Mouse (Mus musculus): ENCODE measurements around the gene Golga5. TPM values are rescaled to one million over a fixed set of nuclear protein-coding genes. Genes with fewer than 3 reads are reported as not detected.

Golga5 gene
- polyA plus RNA-seq, 1 experiment from 2014 or later = 41.2 TPM

- no peak overlapping the region for H3K4me2 ChIP-seq (replicated peaks)
- 0 out of 2 replicates have a peak, but pooled peaks cover 6% of the 10 kb centered on the region for H3K4me1 ChIP-seq
- 84% methylated on average over 13 of the region's 13 CpGs for WGBS
- no peak overlapping the region for H3K4me3 ChIP-seq
- H3K27me3 ChIP-seq = no peaks in the 10 kb centered on the region
- no peaks in the 10 kb centered on the region for H3K9me3 ChIP-seq
- ATAC-seq (ENCODE audit: insufficient number of reproducible peaks, insufficient read depth, low FRiP score, low TSS enrichment) = no peak
- no peak overlapping the region for H3K27ac ChIP-seq
- H3K36me3 ChIP-seq = no peaks in the 10 kb centered on the region
- no peak overlapping the region for H3K9ac ChIP-seq
These were observed 48.7 kb downstream of the Golga5 start for GRCm38 (mm10) chr12:102517647-102518046.

- H3K27me3 ChIP-seq = no peaks in the 10 kb centered on the region
- H3K4me3 ChIP-seq = no peak overlapping the region
- no peak for ATAC-seq (ENCODE audit: insufficient number of reproducible peaks, insufficient read depth, low FRiP score, low TSS enrichment)
- no peak overlapping the region for H3K27ac ChIP-seq
- no peak overlapping the region for H3K9ac ChIP-seq
- no peaks in the 10 kb centered on the region for H3K36me3 ChIP-seq
- H3K4me2 ChIP-seq (replicated peaks) = no peak overlapping the region
- H3K4me1 ChIP-seq = no peaks in the 10 kb centered on the region
- 84% methylated on average over 12 of the region's 12 CpGs for WGBS
- H3K9me3 ChIP-seq = no peaks in the 10 kb centered on the region
These were observed 51.2 kb downstream of the Golga5 start for GRCm38 (mm10) chr12:102519929-102520720.

- Histone ChIP-seq H3K27me3 (no peaks in the 10 kb centered on the region), H3K9me3 (no peaks in the 10 kb centered on the region), H3K9ac (no peak overlapping the region), H3K27ac (no peak overlapping the region), H3K4me1 (no peaks in the 10 kb centered on the region), H3K36me3 (no peaks in the 10 kb centered on the region), H3K4me3 (no peak overlapping the region), H3K4me2 (replicated peaks) (no peak overlapping the region)
- WGBS = 39% methylated on average over 13 of the region's 13 CpGs
- ATAC-seq (ENCODE audit: insufficient number of reproducible peaks, insufficient read depth, low FRiP score, low TSS enrichment) = no peak
These were observed 52.9 kb downstream of the Golga5 start for GRCm38 (mm10) chr12:102521777-102522319.

GRCm38 (mm10) chr12:102524216-102524615 is 55.3 kb downstream of the Golga5 start:
- no peak overlapping the region for H3K4me2 ChIP-seq (replicated peaks)
- ATAC-seq (ENCODE audit: insufficient number of reproducible peaks, insufficient read depth, low FRiP score, low TSS enrichment) = no peak
- H3K9me3 ChIP-seq = no peaks in the 10 kb centered on the region
- no peak overlapping the region for H3K9ac ChIP-seq
- H3K36me3 ChIP-seq = no peaks in the 10 kb centered on the region
- H3K27ac ChIP-seq = no peak overlapping the region
- H3K4me1 ChIP-seq = no peaks in the 10 kb centered on the region
- no peak overlapping the region for H3K4me3 ChIP-seq
- H3K27me3 ChIP-seq = no peaks in the 10 kb centered on the region
- 61% methylated on average over 3 of the region's 3 CpGs for WGBS

- H3K4me3 ChIP-seq = no peak overlapping the region
- H3K4me1 ChIP-seq = no peaks in the 10 kb centered on the region
- no peaks in the 10 kb centered on the region for H3K9me3 ChIP-seq
- H3K9ac ChIP-seq = no peak overlapping the region
- no peak overlapping the region for H3K4me2 ChIP-seq (replicated peaks)
- H3K27me3 ChIP-seq = no peaks in the 10 kb centered on the region
- 22% methylated on average over 6 of the region's 6 CpGs for WGBS
- H3K36me3 ChIP-seq = no peaks in the 10 kb centered on the region
- no peak for ATAC-seq (ENCODE audit: insufficient number of reproducible peaks, insufficient read depth, low FRiP score, low TSS enrichment)
- H3K27ac ChIP-seq = no peak overlapping the region
These were observed 55.8 kb downstream of the Golga5 start for GRCm38 (mm10) chr12:102524760-102525159.

GRCm38 (mm10) chr12:102527989-102528388 is 59.1 kb downstream of the Golga5 start:
- H3K4me3 ChIP-seq = no peak overlapping the region
- H3K27me3 ChIP-seq = no peaks in the 10 kb centered on the region
- no peaks in the 10 kb centered on the region for H3K36me3 ChIP-seq
- H3K9me3 ChIP-seq = no peaks in the 10 kb centered on the region
- H3K27ac ChIP-seq = no peak overlapping the region
- no peak overlapping the region for H3K9ac ChIP-seq
- WGBS = 67% methylated on average over 5 of the region's 5 CpGs
- H3K4me1 ChIP-seq = no peaks in the 10 kb centered on the region
- no peak for ATAC-seq (ENCODE audit: insufficient number of reproducible peaks, insufficient read depth, low FRiP score, low TSS enrichment)
- no peak overlapping the region for H3K4me2 ChIP-seq (replicated peaks)

GRCm38 (mm10) chr12:102535796-102536195 is 66.9 kb downstream of the Golga5 start:
- no peaks in the 10 kb centered on the region for H3K27me3 ChIP-seq
- WGBS = 48% methylated on average over 1 of the region's 1 CpGs

GRCm38 (mm10) chr12:102540278-102540677 is 71.3 kb downstream of the Golga5 start:
- Histone ChIP-seq H3K4me2 (replicated peaks) (no peak overlapping the region), H3K27me3 (no peaks in the 10 kb centered on the region), H3K9me3 (no peaks in the 10 kb centered on the region), H3K9ac (no peak overlapping the region), H3K27ac (no peak overlapping the region), H3K4me3 (no peak overlapping the region), H3K4me1 (no peaks in the 10 kb centered on the region), H3K36me3 (no peaks in the 10 kb centered on the region)
- no peak for ATAC-seq (ENCODE audit: insufficient number of reproducible peaks, insufficient read depth, low FRiP score, low TSS enrichment)
- 69% methylated on average over 8 of the region's 8 CpGs for WGBS

More at GRCm38 (mm10) chr12:102535796-102536195, 66.9 kb downstream of the Golga5 start:
- Histone ChIP-seq H3K4me3 (no peak overlapping the region), H3K9me3 (no peaks in the 10 kb centered on the region), H3K27ac (no peak overlapping the region), H3K36me3 (no peaks in the 10 kb centered on the region), H3K9ac (no peak overlapping the region), H3K4me1 (no peaks in the 10 kb centered on the region), H3K4me2 (replicated peaks) (no peak overlapping the region)
- no peak for ATAC-seq (ENCODE audit: insufficient number of reproducible peaks, insufficient read depth, low FRiP score, low TSS enrichment)

GRCm38 (mm10) chr12:102541168-102541567 is 72.2 kb downstream of the Golga5 start:
- Histone ChIP-seq H3K4me3 (no peak overlapping the region), H3K4me1 (no peaks in the 10 kb centered on the region), H3K27me3 (no peaks in the 10 kb centered on the region), H3K36me3 (no peaks in the 10 kb centered on the region), H3K9ac (no peak overlapping the region), H3K9me3 (no peaks in the 10 kb centered on the region), H3K27ac (no peak overlapping the region), H3K4me2 (replicated peaks) (no peak overlapping the region)
- WGBS = 91% methylated on average over 7 of the region's 7 CpGs
- ATAC-seq (ENCODE audit: insufficient number of reproducible peaks, insufficient read depth, low FRiP score, low TSS enrichment) = no peak

- Histone ChIP-seq H3K9ac (no peak overlapping the region), H3K4me1 (no peaks in the 10 kb centered on the region), H3K27me3 (no peaks in the 10 kb centered on the region), H3K9me3 (no peaks in the 10 kb centered on the region), H3K4me2 (replicated peaks) (no peak overlapping the region), H3K36me3 (no peaks in the 10 kb centered on the region), H3K4me3 (no peak overlapping the region), H3K27ac (no peak overlapping the region)
- 68% methylated on average over 6 of the region's 6 CpGs for WGBS
- ATAC-seq (ENCODE audit: insufficient number of reproducible peaks, insufficient read depth, low FRiP score, low TSS enrichment) = no peak
These were observed 76.2 kb downstream of the Golga5 start for GRCm38 (mm10) chr12:102545122-102545521.
